Mouse (Mus musculus) stomach, postnatal 0 days (tissue): ENCODE data around the gene Kif26b. TPM values are rescaled to one million over a fixed set of nuclear protein-coding genes. Genes with fewer than 3 reads are reported as not detected.

Experiments
- ATAC-seq: fragments of 200-750 bp; cut with Nextera tagmentation; 2 replicates; pipeline ENCODE4 v1.8.0; 2017; ENCODE audit not compliant: low FRiP score, low TSS enrichment
- DNase-seq: peaks from one replicate; pipeline ENCODE4 v3.0.0-alpha.2; 2016; ENCODE audit warnings: low spot score
- H3K27ac ChIP-seq: fragments of 300-500 bp; sonication (generic); replicated peaks from 2 replicates; pipeline ENCODE4 v1.5.1; 2014; ENCODE audit warnings: mild to moderate bottlenecking, control low read depth
- H3K27me3 ChIP-seq: fragments of 300-500 bp; sonication (generic); 2 replicates; pipeline ENCODE4 v1.6.1; 2014; ENCODE audit warnings: low read length; ENCODE audit not compliant: control insufficient read depth, insufficient read depth
- H3K36me3 ChIP-seq: fragments of 300-500 bp; sonication (generic); 2 replicates; pipeline ENCODE4 v1.6.1; 2014; ENCODE audit warnings: low read length, mixed read lengths; ENCODE audit not compliant: control insufficient read depth, insufficient read depth
- H3K4me1 ChIP-seq: fragments of 300-500 bp; sonication (generic); replicated peaks from 2 replicates; pipeline ENCODE4 v1.6.1; 2014; ENCODE audit warnings: antibody characterized with exemption; ENCODE audit not compliant: control insufficient read depth, insufficient read depth
- H3K4me2 ChIP-seq: fragments of 300-500 bp; sonication (generic); replicated peaks from 2 replicates; pipeline ENCODE4 v1.6.1; 2014; ENCODE audit warnings: low read depth, mild to moderate bottlenecking, control low read depth, moderate library complexity
- H3K4me3 ChIP-seq: fragments of 300-500 bp; sonication (generic); 2 replicates; pipeline ENCODE4 v1.5.1; 2014; ENCODE audit warnings: low read depth, low read length, control low read depth
- H3K9ac ChIP-seq: fragments of 300-500 bp; sonication (generic); 2 replicates; pipeline ENCODE4 v1.6.1; 2014; ENCODE audit warnings: mild to moderate bottlenecking, low read length, control low read depth, mixed read lengths
- H3K9me3 ChIP-seq: fragments of 300-500 bp; sonication (generic); 2 replicates; pipeline ENCODE4 v1.6.1; 2016; ENCODE audit warnings: low read length; ENCODE audit not compliant: control insufficient read depth
- CTCF ChIP-seq: IDR thresholded peaks from 2 replicates; pipeline ENCODE4 v1.5.1; 2016; ENCODE audit warnings: antibody characterized with exemption, low read depth, mild to moderate bottlenecking, moderate library complexity
- EP300 ChIP-seq: optimal IDR thresholded peaks from 2 replicates; pipeline ENCODE3; 2016; ENCODE audit warnings: antibody characterized with exemption
- WGBS: fragments of 180-500 bp; shearing (Covaris S2); extraction: QIAGEN DNeasy Blood & Tissue Kit; methylation state at CpG from one replicate; pipeline ENCODE4 v1.1.7; 2014; 5-methylcytosine and 5-hydroxymethylcytosine counted together
- polyA plus RNA-seq: library from polyadenylated mRNA; unstranded; fragments of >200 nt; fragmentation: Nextera tagmentation; extraction: Ambion mirVana; gene quantifications from 2 replicates; pipeline ENCODE4 v1.2.1, GENCODE M21; 2015

The Kif26b gene
- polyA plus RNA-seq, 1 experiment from 2014 or later, result 0.69 TPM

- H3K27me3 ChIP-seq, result no peaks in the 10 kb centered on the region
- ATAC-seq (no peak), DNase-seq (no peak)
- no peak overlapping the region for H3K27ac ChIP-seq
- TF ChIP-seq CTCF, result no peak
- TF ChIP-seq EP300, result no peak
- H3K4me1 ChIP-seq, result no peaks in the 10 kb centered on the region
- no peak overlapping the region for H3K4me3 ChIP-seq
- no peaks in the 10 kb centered on the region for H3K9me3 ChIP-seq
- no peaks in the 10 kb centered on the region for H3K36me3 ChIP-seq
- no peak overlapping the region for H3K4me2 ChIP-seq
- 71% methylated on average over 10 of the region's 10 CpGs for WGBS
- no peak overlapping the region for H3K9ac ChIP-seq
Observed at GRCm38 (mm10) chr1:178552898-178553284, 24.0 kb downstream of the Kif26b start.

- ATAC-seq (no peak), DNase-seq (no peak)
- H3K36me3 ChIP-seq, result no peaks in the 10 kb centered on the region
- TF ChIP-seq EP300, result no peak
- TF ChIP-seq CTCF, result no peak
- H3K27me3 ChIP-seq, result no peaks in the 10 kb centered on the region
- H3K9ac ChIP-seq, result no peak overlapping the region
- H3K9me3 ChIP-seq, result no peaks in the 10 kb centered on the region
- no peak overlapping the region for H3K4me2 ChIP-seq
- no peaks in the 10 kb centered on the region for H3K4me1 ChIP-seq
- H3K27ac ChIP-seq, result no peak overlapping the region
- WGBS, result 91% methylated on average over 8 of the region's 8 CpGs
- no peak overlapping the region for H3K4me3 ChIP-seq
Observed at GRCm38 (mm10) chr1:178556226-178556625, 27.3 kb downstream of the Kif26b start.

DNA sequence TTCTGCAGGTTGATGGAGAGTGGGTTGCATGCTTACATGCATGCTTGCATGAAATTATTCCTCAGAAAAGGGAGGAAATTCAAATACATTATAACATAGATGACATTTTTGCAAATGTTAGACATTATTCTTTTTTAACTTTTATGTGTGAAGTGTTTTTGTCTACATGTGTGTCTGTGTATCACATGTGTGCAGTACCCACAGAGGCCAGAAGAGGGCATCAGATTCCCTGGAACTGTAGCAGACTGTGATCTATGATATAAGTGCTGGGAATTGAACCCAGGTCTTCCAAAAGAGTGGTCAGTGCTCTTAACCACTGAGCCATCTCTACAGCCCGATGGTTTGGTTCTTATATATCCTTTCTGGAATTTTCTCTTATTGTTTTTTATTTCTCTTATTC lies 31.1 kb downstream of the Kif26b start:
- no peaks in the 10 kb centered on the region for H3K27me3 ChIP-seq
- peak; percentile 43 for TF ChIP-seq CTCF
- TF ChIP-seq EP300, result no peak
- DNase-seq (no peak), ATAC-seq (no peak)
- H3K9me3 ChIP-seq, result no peaks in the 10 kb centered on the region
- H3K27ac ChIP-seq, result no peak overlapping the region
- H3K9ac ChIP-seq, result no peak overlapping the region
- H3K4me2 ChIP-seq, result no peak overlapping the region
- WGBS, result 97% methylated on average over 1 of the region's 1 CpGs
- H3K4me3 ChIP-seq, result no peak overlapping the region
- no peaks in the 10 kb centered on the region for H3K4me1 ChIP-seq
- no peaks in the 10 kb centered on the region for H3K36me3 ChIP-seq

GRCm38 (mm10) chr1:178563834-178564233 lies 34.9 kb downstream of the Kif26b start:
- H3K9me3 ChIP-seq, result no peaks in the 10 kb centered on the region
- H3K27me3 ChIP-seq, result no peaks in the 10 kb centered on the region
- DNase-seq (no peak), ATAC-seq (no peak)
- WGBS, result 67% methylated on average over 2 of the region's 2 CpGs
- TF ChIP-seq CTCF, result no peak
- TF ChIP-seq EP300, result no peak
- no peak overlapping the region for H3K27ac ChIP-seq
- no peak overlapping the region for H3K4me2 ChIP-seq
- H3K4me1 ChIP-seq, result peaks cover 2% of the 10 kb centered on the region; the same call in 1 of the 2 replicates
- H3K36me3 ChIP-seq, result no peaks in the 10 kb centered on the region
- no peak overlapping the region for H3K4me3 ChIP-seq
- H3K9ac ChIP-seq, result no peak overlapping the region

- Histone ChIP-seq H3K9ac (no peak overlapping the region), H3K4me1 (peaks cover 2% of the 10 kb centered on the region; the same call in 1 of the 2 replicates), H3K36me3 (no peaks in the 10 kb centered on the region), H3K4me2 (no peak overlapping the region), H3K27me3 (no peaks in the 10 kb centered on the region), H3K4me3 (no peak overlapping the region), H3K9me3 (no peaks in the 10 kb centered on the region), H3K27ac (no peak overlapping the region)
- DNase-seq, result no peak
- TF ChIP-seq EP300 (no peak), CTCF (no peak)
- WGBS, result 51% methylated on average over 4 of the region's 4 CpGs
- peak; percentile 51; the same call in 1 of the 2 replicates for ATAC-seq
Observed at GRCm38 (mm10) chr1:178564800-178565199, 35.9 kb downstream of the Kif26b start.

DNA sequence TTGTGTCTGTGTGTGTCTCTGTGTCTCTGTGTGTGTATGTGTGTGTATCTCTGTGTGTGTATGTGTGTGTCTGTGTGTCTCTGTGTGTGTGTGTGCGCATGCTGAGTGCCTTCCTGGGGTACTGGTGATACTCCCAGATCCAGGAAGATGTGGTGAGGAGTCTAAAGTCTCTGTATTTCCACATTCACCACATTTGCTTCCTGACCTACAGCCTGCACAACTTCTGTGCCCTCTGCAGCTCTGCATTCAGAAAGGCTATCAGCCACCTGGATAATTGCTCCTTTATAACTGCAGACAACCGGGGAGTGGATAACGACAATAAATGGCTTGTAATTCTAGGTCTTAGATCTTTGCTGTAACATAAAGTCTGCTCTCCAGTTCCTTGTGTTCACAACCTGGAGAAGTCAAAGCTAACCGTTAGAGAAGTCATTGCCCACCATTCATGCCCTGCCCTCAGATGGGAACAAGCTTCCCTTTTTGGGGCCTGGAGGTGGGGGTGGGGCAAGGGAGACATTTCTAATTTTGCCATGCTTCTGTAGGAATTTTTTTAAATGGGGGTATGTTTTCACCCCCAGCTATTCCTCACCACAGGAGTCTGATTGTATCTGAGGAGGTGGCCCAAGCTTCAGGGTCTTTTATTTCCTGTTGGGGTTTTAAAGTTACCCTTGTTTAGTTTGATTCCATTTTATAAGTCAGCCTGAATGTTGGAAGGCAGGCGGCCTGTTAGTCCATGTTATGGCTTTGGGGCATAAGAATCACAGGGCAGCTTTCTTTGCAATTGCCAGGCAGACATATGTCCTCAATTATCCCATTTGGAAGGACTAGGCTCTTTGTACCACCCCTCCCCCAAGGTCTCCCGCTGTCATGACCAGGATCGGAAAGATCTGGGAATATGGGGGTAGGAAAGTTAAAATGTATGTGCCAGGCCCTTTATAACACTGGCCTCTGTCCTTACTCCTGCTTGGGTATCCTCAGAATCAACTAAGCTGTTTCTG lies 39.9 kb downstream of the Kif26b start:
- WGBS, result 89% methylated on average over 7 of the region's 7 CpGs
- H3K9me3 ChIP-seq, result no peaks in the 10 kb centered on the region
- no peak overlapping the region for H3K9ac ChIP-seq
- DNase-seq, result no peak
- H3K27me3 ChIP-seq, result no peaks in the 10 kb centered on the region
- H3K4me3 ChIP-seq, result no peak overlapping the region
- no peak overlapping the region for H3K4me2 ChIP-seq
- TF ChIP-seq EP300, result no peak
- TF ChIP-seq CTCF, result no peak
- peaks cover 2% of the 10 kb centered on the region; the same call in 1 of the 2 replicates for H3K4me1 ChIP-seq
- no peak for ATAC-seq
- no peak overlapping the region for H3K27ac ChIP-seq
- no peaks in the 10 kb centered on the region for H3K36me3 ChIP-seq
